Mouse (Mus musculus) C2C12 (cell line): ENCODE data around the gene Olr1. TPM values are rescaled to one million over a fixed set of nuclear protein-coding genes. Genes with fewer than 3 reads are reported as not detected.
A peak's percentile ranks its signal among the peaks of the same experiment; 100 is the strongest.

ENCODE experiments used
- H3K27me3 ChIP-seq: one replicate; pipeline ENCODE4 v1.6.1; 2011; ENCODE audit not compliant: control insufficient read depth, insufficient read depth, insufficient read length
- H3K36me3 ChIP-seq: one replicate; pipeline ENCODE4 v1.6.1; 2011; ENCODE audit not compliant: control insufficient read depth, insufficient read depth
- H3K4me3 ChIP-seq: one replicate; pipeline ENCODE4 v1.5.1; 2011; ENCODE audit warnings: mild to moderate bottlenecking, control low read depth; ENCODE audit not compliant: poor library complexity, insufficient read depth, severe bottlenecking
- H3K79me2 ChIP-seq: one replicate; pipeline ENCODE4 v1.6.1; 2011; ENCODE audit not compliant: control insufficient read depth, insufficient read depth
- H3K79me3 ChIP-seq: one replicate; pipeline ENCODE4 v1.6.1; 2011; ENCODE audit warnings: low read depth, control low read depth
- H3ac ChIP-seq: one replicate; pipeline ENCODE3; 2011; ENCODE audit warnings: low read depth; ENCODE audit not compliant: control insufficient read depth, insufficient read length
- CEBPB ChIP-seq: IDR thresholded peaks from one replicate; pipeline ENCODE4 v1.6.1; 2011; ENCODE audit warnings: low read depth, mild to moderate bottlenecking, control low read depth, moderate library complexity
- CTCF ChIP-seq: IDR thresholded peaks from one replicate; pipeline ENCODE4 v1.5.1; 2011; ENCODE audit not compliant: control insufficient read depth, insufficient read depth, insufficient read length
- FOSL1 ChIP-seq: IDR thresholded peaks from one replicate; pipeline ENCODE4 v1.8.0; 2011; ENCODE audit warnings: mild to moderate bottlenecking, low read length; ENCODE audit not compliant: poor library complexity, insufficient read depth, severe bottlenecking
- MAX ChIP-seq: IDR thresholded peaks from one replicate; pipeline ENCODE4 v1.6.1; 2011; ENCODE audit warnings: mild to moderate bottlenecking, control low read depth
- MYOD1 ChIP-seq: IDR thresholded peaks from one replicate; pipeline ENCODE4 v1.6.1; 2011; ENCODE audit warnings: low read depth; ENCODE audit not compliant: control insufficient read depth, insufficient read length
- MYOG ChIP-seq: IDR thresholded peaks from one replicate; pipeline ENCODE4 v1.6.1; 2011; ENCODE audit not compliant: control insufficient read depth, insufficient read length; ENCODE audit errors: extremely low read depth
- USF1 ChIP-seq: IDR thresholded peaks from one replicate; pipeline ENCODE4 v1.6.1; 2011; ENCODE audit warnings: low read depth, mild to moderate bottlenecking, control low read depth, moderate library complexity
- polyA plus RNA-seq: library from polyadenylated mRNA; unstranded; fragments of >200 nt; fragmentation: generic; extraction: Trizol; gene quantifications from one replicate; pipeline ENCODE4 v1.2.1, GENCODE M21; 2012; ENCODE audit warnings: missing spikeins

Olr1 gene
- polyA plus RNA-seq, 1 experiment: 0.99 TPM

DNA sequence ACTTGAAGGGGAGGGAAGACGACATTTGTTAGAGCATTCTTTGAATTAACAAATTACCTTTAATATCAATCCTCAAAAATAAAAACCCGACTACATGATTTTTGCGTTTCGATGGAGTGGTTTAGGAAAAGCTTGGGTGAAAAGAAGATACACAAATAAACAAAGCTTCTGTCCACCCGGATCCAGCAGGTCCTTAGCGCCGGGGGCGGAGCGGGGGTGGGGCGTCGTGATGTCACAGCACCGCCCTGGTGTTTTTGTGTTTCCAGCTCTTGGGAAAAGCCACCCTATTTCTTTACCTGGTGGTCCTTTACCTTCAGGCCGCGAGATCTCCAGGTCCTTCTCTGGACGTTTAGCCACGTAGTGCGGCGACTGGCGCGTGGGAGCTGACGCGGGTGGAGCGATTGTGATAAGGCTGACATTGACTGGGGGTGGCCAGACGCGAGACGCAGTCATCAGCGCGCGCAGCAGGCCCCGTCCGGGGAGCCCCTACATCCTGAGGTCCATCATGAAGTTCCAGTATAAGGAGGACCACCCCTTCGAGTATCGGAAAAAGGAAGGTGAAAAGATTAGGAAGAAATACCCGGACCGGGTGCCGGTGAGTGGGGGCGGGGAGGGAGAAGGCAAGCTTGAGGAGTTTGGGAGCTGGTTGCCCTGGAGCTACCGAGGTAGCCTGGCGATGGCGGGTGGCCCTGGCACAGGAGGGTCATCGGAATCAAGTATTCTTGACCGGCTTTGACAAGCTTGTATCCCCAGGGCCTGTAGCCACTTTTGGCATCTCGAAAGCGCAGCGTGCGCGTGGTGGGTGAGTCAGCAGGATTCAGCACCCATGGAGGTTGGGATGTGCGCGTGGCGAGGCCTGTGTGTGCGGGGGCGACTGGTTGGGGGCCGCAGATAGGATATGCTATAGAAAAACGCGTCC lies 26.2 kb upstream of the Olr1 start, which contains the start of gene Gabarapl1:
TSS of gene Gabarapl1 (plus strand) at position 219 of the 919 bp plus-strand sequence.
- Histone ChIP-seq H3K4me3 (peak within 1 kb of the TSS; percentile 87), H3K27me3 (no peaks in the 10 kb centered on the region), H3K79me3 (peaks cover 27% of the 10 kb centered on the region), H3K79me2 (peaks cover 43% of the 10 kb centered on the region), H3K36me3 (peaks cover 8% of the 10 kb centered on the region), H3ac (peak within 1 kb of the TSS; percentile 61)
- TF ChIP-seq MYOD1 (no peak), FOSL1 (no peak), MAX (peak; percentile 72), CTCF (no peak), CEBPB (no peak)

DNA sequence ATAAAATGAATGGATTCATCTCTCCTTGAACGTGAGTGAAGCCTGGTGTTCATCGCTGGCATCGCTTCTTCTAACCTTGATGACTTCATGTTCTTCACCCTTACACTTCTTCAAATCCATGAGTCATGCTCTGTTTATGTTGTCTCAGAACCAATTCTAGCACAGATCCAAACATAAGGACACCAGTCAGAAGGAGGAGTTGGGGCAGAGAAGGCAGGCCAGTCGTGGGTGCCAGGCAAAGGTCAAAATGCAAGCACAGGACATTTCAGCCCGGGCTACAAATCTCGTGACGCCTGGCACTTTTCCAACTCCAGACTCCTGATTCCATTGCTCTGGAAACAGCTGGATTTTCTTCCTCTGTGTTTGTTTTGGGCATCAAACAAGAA lies 25.6 kb upstream of the Olr1 start:
- peaks cover 3% of the 10 kb centered on the region for H3K36me3 ChIP-seq
- peak overlapping the region; percentile 44 for H3ac ChIP-seq
- TF ChIP-seq USF1 (no peak), CEBPB (no peak), MYOG (no peak)
- peaks cover 27% of the 10 kb centered on the region for H3K79me3 ChIP-seq
- H3K27me3 ChIP-seq: no peaks in the 10 kb centered on the region
- peaks cover 43% of the 10 kb centered on the region for H3K79me2 ChIP-seq
- H3K4me3 ChIP-seq: peak overlapping the region; percentile 87

DNA sequence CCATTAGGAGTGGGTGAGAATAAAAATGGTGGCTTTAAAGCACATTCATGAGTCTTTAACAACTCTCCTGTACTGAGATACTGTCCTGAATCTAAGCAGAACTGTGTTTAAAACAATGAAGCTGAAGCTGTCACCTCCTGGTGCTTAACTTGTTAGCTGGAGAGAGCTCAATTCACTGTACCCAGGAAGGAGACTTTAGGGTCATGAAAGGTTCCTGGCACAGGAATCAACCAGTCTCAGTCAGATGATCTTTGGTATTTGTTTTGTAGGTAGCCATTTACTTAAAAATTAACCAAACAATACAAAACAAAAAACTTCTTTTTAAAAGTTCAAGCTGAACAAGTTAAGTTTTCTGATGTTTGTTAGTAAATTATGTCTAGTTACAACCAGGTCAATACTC lies 23.3 kb upstream of the Olr1 start:
- Histone ChIP-seq H3K79me2 (peaks cover 24% of the 10 kb centered on the region), H3K36me3 (no peaks in the 10 kb centered on the region), H3K27me3 (no peaks in the 10 kb centered on the region), H3ac (no peak overlapping the region), H3K79me3 (peaks cover 17% of the 10 kb centered on the region), H3K4me3 (no peak overlapping the region)
- no peak for TF ChIP-seq CTCF
- no peak for TF ChIP-seq MYOG
- no peak for TF ChIP-seq CEBPB
- TF ChIP-seq MYOD1: no peak
- TF ChIP-seq FOSL1: no peak
- TF ChIP-seq MAX: no peak
- TF ChIP-seq USF1: no peak

DNA sequence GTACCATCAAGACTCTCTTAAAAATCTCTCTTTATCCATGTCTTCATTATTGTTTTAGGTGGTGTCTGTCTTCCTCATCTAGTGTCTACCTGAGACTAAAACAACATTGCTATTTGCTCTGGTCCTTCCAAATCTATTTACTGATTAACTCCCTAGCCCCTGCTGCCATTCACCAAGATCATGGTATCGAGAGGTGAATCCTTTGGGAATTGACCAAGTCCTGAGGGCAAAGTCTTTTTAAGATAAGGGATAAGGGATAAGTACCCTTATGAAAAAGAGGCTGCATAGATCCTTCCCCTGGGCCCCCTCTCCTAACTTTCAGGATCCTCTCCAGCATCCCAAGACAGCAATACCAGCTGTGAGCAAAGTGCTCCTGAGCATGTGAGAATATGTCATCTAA lies 22.6 kb upstream of the Olr1 start:
- H3K27me3 ChIP-seq: no peaks in the 10 kb centered on the region
- H3K36me3 ChIP-seq: no peaks in the 10 kb centered on the region
- no peak overlapping the region for H3ac ChIP-seq
- peaks cover 11% of the 10 kb centered on the region for H3K79me3 ChIP-seq
- peaks cover 17% of the 10 kb centered on the region for H3K79me2 ChIP-seq
- TF ChIP-seq MYOD1: no peak
- TF ChIP-seq MAX: no peak
- TF ChIP-seq CEBPB: no peak
- no peak for TF ChIP-seq MYOG
- TF ChIP-seq USF1: no peak
- TF ChIP-seq CTCF: no peak
- TF ChIP-seq FOSL1: no peak
- no peak overlapping the region for H3K4me3 ChIP-seq

DNA sequence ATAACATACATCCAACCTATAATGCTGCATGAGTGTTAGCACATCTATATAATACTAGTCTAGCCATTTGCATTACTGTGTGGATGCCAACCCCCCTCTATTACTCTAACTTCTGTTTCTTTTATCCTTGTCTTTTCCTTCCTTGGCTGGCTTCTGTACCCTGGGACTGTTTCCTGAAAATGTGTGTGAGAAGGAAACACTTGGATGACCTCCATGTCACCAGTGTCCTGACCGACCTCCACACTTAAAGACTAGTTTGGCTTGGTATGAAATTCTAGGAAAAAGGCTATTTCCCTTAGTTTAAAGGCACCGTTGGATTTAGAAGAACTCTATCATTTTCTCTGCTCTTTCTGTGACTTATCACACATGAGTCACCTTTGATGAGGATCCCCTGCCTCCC lies 20.5 kb upstream of the Olr1 start:
- no peaks in the 10 kb centered on the region for H3K79me3 ChIP-seq
- H3K27me3 ChIP-seq: no peaks in the 10 kb centered on the region
- no peak overlapping the region for H3ac ChIP-seq
- no peak for TF ChIP-seq MYOG
- no peak for TF ChIP-seq MYOD1
- no peak for TF ChIP-seq FOSL1
- no peak for TF ChIP-seq MAX
- no peak overlapping the region for H3K4me3 ChIP-seq
- H3K79me2 ChIP-seq: no peaks in the 10 kb centered on the region
- H3K36me3 ChIP-seq: no peaks in the 10 kb centered on the region

DNA sequence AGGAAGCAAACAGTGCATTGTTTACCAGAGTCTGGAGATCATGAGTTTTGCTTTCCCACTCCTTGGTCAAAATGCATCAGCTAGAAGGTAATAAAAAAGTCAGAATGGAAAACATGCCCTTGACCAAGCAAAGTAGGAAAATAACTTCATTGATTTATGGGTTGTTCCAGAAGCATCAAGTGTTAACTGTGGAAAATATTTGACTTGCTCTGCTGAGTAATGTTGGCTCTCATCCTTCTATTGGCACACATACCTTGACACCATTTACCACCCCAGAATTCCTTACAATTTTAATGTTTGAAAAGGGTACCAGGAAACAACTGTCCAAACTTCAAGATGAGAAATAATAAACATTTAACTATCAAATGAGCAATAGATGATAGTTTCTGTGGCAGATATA lies 19.1 kb upstream of the Olr1 start:
- no peaks in the 10 kb centered on the region for H3K27me3 ChIP-seq
- no peak overlapping the region for H3ac ChIP-seq
- TF ChIP-seq FOSL1 (no peak), MYOG (no peak), USF1 (no peak)
- H3K36me3 ChIP-seq: no peaks in the 10 kb centered on the region
- H3K4me3 ChIP-seq: no peak overlapping the region
- no peaks in the 10 kb centered on the region for H3K79me2 ChIP-seq
- H3K79me3 ChIP-seq: no peaks in the 10 kb centered on the region
